Mouse (Mus musculus): Measurements from ENCODE around the gene Lrit2.

The Lrit2 gene

GRCm38 (mm10) chr14:37067629-37068028 lies at the start of gene Lrit2:
Gene Lrit2, plus strand, starts transcription at chr14:37067929.
- in situ Hi-C loops (cut with MboI; ENCODE audit: unreplicated experiment in 2 of 2) = no loop called here

GRCm38 (mm10) chr14:37027248-37027933 lies 40.3 kb upstream of the Lrit2 start:
- in situ Hi-C loops (cut with MboI; ENCODE audit: unreplicated experiment in 2 of 2) = no loop called here

- in situ Hi-C loops (cut with MboI; ENCODE audit: unreplicated experiment in 2 of 2) = no loop called here
These were observed 39.8 kb upstream of the Lrit2 start for GRCm38 (mm10) chr14:37027951-37028350.

- in situ Hi-C loops (cut with MboI; ENCODE audit: unreplicated experiment in 2 of 2) = no loop called here
These were observed 39.2 kb upstream of the Lrit2 start for GRCm38 (mm10) chr14:37028555-37028954.

GRCm38 (mm10) chr14:37032481-37033104 lies 35.1 kb upstream of the Lrit2 start:
- in situ Hi-C loops (cut with MboI; ENCODE audit: unreplicated experiment in 2 of 2) = loop anchor here (5.0 kb wide), 2 partner anchors 80 to 165 kb away; no protein-coding TSS in a partner anchor

- in situ Hi-C loops (cut with MboI; ENCODE audit: unreplicated experiment in 2 of 2) = loop anchor here (5.0 kb wide), 2 partner anchors 81 to 166 kb away; no protein-coding TSS in a partner anchor
These were observed 34.5 kb upstream of the Lrit2 start for GRCm38 (mm10) chr14:37033241-37033640.

- in situ Hi-C loops (cut with MboI; ENCODE audit: unreplicated experiment in 2 of 2) = loop anchor here (5.0 kb wide), 2 partner anchors 82 to 167 kb away; no protein-coding TSS in a partner anchor
These were observed 33.3 kb upstream of the Lrit2 start for GRCm38 (mm10) chr14:37034432-37034831.

GRCm38 (mm10) chr14:37048914-37049410 lies 18.8 kb upstream of the Lrit2 start, which contains the start of gene Rgr:
Gene Rgr, minus strand, starts transcription at chr14:37048964.
- in situ Hi-C loops (cut with MboI; ENCODE audit: unreplicated experiment in 2 of 2) = no loop called here

GRCm38 (mm10) chr14:37064849-37065248 lies 2.9 kb upstream of the Lrit2 start:
- in situ Hi-C loops (cut with MboI; ENCODE audit: unreplicated experiment in 2 of 2) = no loop called here

GRCm38 (mm10) chr14:37066636-37067035 lies 1.1 kb upstream of the Lrit2 start:
- in situ Hi-C loops (cut with MboI; ENCODE audit: unreplicated experiment in 2 of 2) = no loop called here

- in situ Hi-C loops (cut with MboI; ENCODE audit: unreplicated experiment in 2 of 2) = no loop called here
These were observed 787 bp downstream of the Lrit2 start for GRCm38 (mm10) chr14:37068516-37068915.

- in situ Hi-C loops (cut with MboI; ENCODE audit: unreplicated experiment in 2 of 2) = no loop called here
These were observed 13.0 kb downstream of the Lrit2 start for GRCm38 (mm10) chr14:37080724-37081123.

GRCm38 (mm10) chr14:37083755-37084154 lies 16.0 kb downstream of the Lrit2 start:
- in situ Hi-C loops (cut with MboI; ENCODE audit: unreplicated experiment in 2 of 2) = no loop called here

GRCm38 (mm10) chr14:37094436-37094835 lies 26.7 kb downstream of the Lrit2 start:
- in situ Hi-C loops (cut with MboI; ENCODE audit: unreplicated experiment in 2 of 2) = no loop called here

GRCm38 (mm10) chr14:37095556-37095955 lies 27.8 kb downstream of the Lrit2 start:
- in situ Hi-C loops (cut with MboI; ENCODE audit: unreplicated experiment in 2 of 2) = no loop called here

- in situ Hi-C loops (cut with MboI; ENCODE audit: unreplicated experiment in 2 of 2) = no loop called here
These were observed 30.3 kb downstream of the Lrit2 start, which contains the start of gene Cdhr1 for GRCm38 (mm10) chr14:37097956-37098530. Gene Cdhr1, minus strand, starts transcription at chr14:37098347.

GRCm38 (mm10) chr14:37101531-37101930 lies 33.8 kb downstream of the Lrit2 start:
- in situ Hi-C loops (cut with MboI; ENCODE audit: unreplicated experiment in 2 of 2) = no loop called here

GRCm38 (mm10) chr14:37102484-37102883 lies 34.8 kb downstream of the Lrit2 start:
- in situ Hi-C loops (cut with MboI; ENCODE audit: unreplicated experiment in 2 of 2) = no loop called here

GRCm38 (mm10) chr14:37104747-37105146 lies 37.0 kb downstream of the Lrit2 start:
- in situ Hi-C loops (cut with MboI; ENCODE audit: unreplicated experiment in 2 of 2) = no loop called here

GRCm38 (mm10) chr14:37105846-37106245 lies 38.1 kb downstream of the Lrit2 start:
- in situ Hi-C loops (cut with MboI; ENCODE audit: unreplicated experiment in 2 of 2) = no loop called here

GRCm38 (mm10) chr14:37109460-37109859 lies 41.7 kb downstream of the Lrit2 start:
- in situ Hi-C loops (cut with MboI; ENCODE audit: unreplicated experiment in 2 of 2) = no loop called here

Measured in v-Abl transformed pro-B cells (cell line).